Mouse (Mus musculus) layer of hippocampus, postnatal 10 days (tissue): Measurements from ENCODE around the gene Slc29a1. TPM values are rescaled to one million over a fixed set of nuclear protein-coding genes. Genes with fewer than 3 reads are reported as not detected.
A peak's percentile ranks its signal among the peaks of the same experiment; 100 is the strongest.

ENCODE experiments used
- DNase-seq, 2 experiments: peaks; one replicate each; pipeline ENCODE4 v3.0.0; 2021; ENCODE audit warnings: low spot score in 2 of 2
- total RNA-seq, 2 experiments: library from RNA; stranded (reverse); gene quantifications; 2 replicates each; pipeline ENCODE4 v1.2.3; 2021

The Slc29a1 gene
- total RNA-seq, 2 experiments from 2014 or later: 27.1 to 37.0 TPM

- no peak for DNase-seq
Measured at GRCm38 (mm10) chr17:45612921-45613320, 13.5 kb upstream of the Slc29a1 start.

GRCm38 (mm10) chr17:45612008-45612407 lies 12.6 kb upstream of the Slc29a1 start:
- DNase-seq: no peak

- no peak for DNase-seq
Measured at GRCm38 (mm10) chr17:45610144-45610866, 10.9 kb upstream of the Slc29a1 start.

DNA sequence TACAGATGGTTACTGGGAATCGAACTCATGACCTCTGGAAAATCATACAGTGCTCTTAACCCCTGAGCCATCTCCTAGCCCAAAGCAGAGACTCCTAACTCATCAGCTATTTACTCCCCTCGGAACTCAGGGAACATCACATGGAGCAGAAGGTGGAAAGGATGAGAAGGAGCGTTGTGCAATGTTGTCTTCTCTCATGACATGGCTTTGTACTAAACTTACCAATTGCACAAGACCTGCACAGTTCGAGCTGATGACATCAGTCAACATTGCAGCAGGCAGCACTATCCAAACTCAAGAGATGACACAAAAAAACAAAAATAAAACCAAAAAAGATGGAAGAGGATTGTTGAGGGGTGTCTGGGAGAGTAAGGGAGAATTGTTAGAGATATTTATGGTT lies 9.0 kb upstream of the Slc29a1 start:
- DNase-seq: no peak

- no peak for DNase-seq
Measured at GRCm38 (mm10) chr17:45606992-45607879, 7.8 kb upstream of the Slc29a1 start.

- no peak for DNase-seq
Measured at GRCm38 (mm10) chr17:45602984-45603383, 3.6 kb upstream of the Slc29a1 start.

DNA sequence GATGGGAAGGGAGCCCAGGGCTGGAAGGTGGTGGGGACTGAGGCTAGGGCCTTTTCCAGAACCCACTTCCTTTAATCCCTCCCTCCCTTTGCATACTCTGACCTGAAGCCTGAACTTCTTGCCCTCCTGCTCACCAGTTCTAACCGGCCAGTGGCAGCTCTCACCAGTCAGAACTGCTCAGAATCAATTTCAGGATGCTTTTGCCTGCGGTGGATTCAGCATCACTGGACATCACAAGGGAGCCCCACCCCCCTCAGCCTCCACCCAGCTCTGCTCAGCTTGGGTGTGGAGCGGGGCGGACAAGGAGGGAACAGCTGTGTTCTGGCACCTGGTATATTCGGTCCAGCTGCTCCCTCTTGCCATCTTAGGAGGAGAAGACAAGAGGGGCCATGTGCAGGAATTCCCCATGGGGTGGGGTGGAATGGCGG lies 2.5 kb upstream of the Slc29a1 start, which contains the start of gene Mymx:
Mymx (minus strand) TSS at position 226 of the 428 bp plus-strand sequence.
- DNase-seq: no peak

GRCm38 (mm10) chr17:45601325-45601724 lies 1.9 kb upstream of the Slc29a1 start:
- no peak for DNase-seq

- no peak for DNase-seq
Measured at GRCm38 (mm10) chr17:45600267-45600666, 861 bp upstream of the Slc29a1 start.

- DNase-seq: no peak
Measured at GRCm38 (mm10) chr17:45598891-45599290, 515 bp downstream of the Slc29a1 start.

DNA sequence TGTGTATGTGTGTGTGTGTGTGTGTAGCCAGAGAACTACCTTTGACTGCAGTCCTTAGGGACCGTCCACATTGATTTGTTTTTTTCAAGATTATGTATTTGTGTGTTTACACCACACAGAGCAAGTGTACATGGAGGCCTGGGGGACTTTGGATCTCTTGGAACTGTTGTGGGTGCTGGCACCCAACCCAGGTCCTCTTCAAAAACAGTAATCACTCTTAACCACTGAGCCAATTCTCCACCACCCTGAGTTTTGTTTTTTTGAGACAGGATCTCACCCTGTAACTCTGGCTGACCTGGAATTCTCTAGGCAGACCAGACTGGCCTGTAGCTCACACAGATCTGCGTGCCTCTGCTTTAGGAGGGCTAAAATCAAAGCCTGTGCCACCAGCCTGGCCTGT lies 1.0 kb downstream of the Slc29a1 start:
- DNase-seq: no peak

- no peak for DNase-seq
Measured at GRCm38 (mm10) chr17:45597787-45598186, 1.6 kb downstream of the Slc29a1 start.

- peak; percentile 79 for DNase-seq
Measured at GRCm38 (mm10) chr17:45596631-45597396, 2.6 kb downstream of the Slc29a1 start.

DNA sequence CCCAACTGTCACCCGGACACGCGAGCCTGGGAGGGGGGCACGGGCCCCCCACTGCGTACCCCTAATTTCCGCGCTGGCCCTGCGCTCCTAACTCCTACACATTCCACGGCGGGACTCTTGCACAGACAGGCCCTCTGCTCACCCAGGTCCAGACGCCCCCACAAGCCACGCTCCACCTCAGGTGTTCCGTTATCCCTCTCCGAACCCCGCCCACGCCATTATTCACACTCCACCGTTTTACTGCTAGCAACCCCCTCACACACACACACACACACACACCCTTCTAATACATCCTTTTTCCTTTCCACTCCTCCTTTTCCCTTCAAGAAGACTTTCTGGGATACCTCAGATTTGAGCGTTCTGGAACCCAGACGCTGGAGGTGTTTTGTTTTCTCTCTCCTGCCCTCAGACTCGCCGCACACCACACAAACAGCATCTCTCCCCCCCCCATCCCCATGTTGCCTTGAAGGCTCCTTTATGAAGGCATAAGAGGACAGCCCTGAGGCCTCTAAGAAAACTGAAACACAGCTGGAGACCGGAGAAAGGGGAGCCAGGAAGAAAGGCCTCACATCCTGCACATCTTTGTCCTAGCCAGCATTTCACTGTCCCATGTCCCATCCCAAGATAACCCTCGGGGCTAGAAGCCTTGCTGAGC lies 3.5 kb downstream of the Slc29a1 start:
- DNase-seq: no peak

GRCm38 (mm10) chr17:45594881-45595735 lies 4.3 kb downstream of the Slc29a1 start:
- DNase-seq: peak; percentile 67 to 80

GRCm38 (mm10) chr17:45594195-45594594 lies 5.2 kb downstream of the Slc29a1 start:
- no peak for DNase-seq

- DNase-seq: no peak
Measured at GRCm38 (mm10) chr17:45593479-45593878, 5.9 kb downstream of the Slc29a1 start.

DNA sequence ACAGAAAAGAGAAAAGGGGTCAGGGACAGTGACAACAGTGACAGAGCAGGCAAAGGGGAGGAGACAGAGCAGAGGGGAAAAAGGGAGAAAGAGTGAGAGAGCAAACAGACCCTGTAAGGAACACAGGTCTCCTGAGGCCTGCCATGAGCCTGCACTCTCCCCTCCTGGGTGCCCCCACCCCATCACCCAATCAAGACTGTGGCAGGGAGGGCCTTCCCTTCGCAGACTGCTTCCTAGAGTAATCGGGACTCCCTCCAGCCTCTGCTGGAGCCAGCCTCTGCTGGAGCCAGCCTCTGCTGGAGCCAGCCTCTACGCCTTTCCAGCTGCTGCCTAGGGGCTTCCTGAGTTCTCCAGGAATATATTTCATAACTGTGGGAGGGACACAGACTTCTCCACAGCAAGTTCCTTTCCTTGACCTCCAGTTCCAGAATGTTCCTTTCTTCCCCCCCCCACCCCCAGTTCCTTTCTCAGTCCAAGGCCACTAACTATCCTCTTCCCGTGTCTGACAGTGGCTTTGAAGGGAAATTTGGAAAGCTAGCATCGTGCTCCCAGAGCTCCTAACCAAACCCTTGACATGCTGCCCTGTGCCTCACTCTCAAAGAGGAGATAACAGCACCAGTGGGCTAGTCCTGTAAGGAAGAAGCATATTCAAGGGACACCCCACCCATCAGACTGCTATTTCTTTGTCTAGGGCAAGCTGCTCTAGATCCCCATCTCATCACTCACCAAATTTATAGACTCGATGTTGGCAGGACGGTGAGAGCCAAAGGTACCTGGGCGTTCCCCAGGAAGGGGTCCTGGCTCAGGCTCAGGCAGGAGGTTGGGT lies 6.6 kb downstream of the Slc29a1 start:
- DNase-seq: no peak
